Mouse (Mus musculus): Measurements from ENCODE around the gene Pim1. TPM values are rescaled to one million over a fixed set of nuclear protein-coding genes. Genes with fewer than 3 reads are reported as not detected.

The Pim1 gene
- total RNA-seq, 2 experiments from 2014 or later: 6.0 to 7.1 TPM

Other genes with a start within 250 kb of the Pim1 start
- 10 to 100 TPM; 16.7 to 19.0 TPM for gene Ppil1, start 226.6 kb upstream of the Pim1 start, total RNA-seq (2021)
- 10 to 100 TPM; 78.1 to 94.7 TPM for gene BC004004, start 222.0 kb upstream of the Pim1 start, total RNA-seq (2021)
- gene Pi16, start 173.1 kb upstream of the Pim1 start, total RNA-seq (2021): 1 to 10 TPM; 1.1 to 1.3 TPM
- 100 to 1,000 TPM; 492 to 581 TPM for gene Mtch1, start 142.8 kb upstream of the Pim1 start, total RNA-seq (2021)
- 1 to 10 TPM; 5.6 to 7.0 TPM for gene Fgd2, start 129.8 kb upstream of the Pim1 start, total RNA-seq (2021)
- gene Gm17657, start 58.9 kb downstream of the Pim1 start, total RNA-seq (2021): not detected
- gene Tbc1d22b, start 59.0 kb downstream of the Pim1 start, total RNA-seq (2021): 10 to 100 TPM; 43.2 to 45.2 TPM
- not detected for gene Tmem217, start 61.6 kb downstream of the Pim1 start, total RNA-seq (2021)
- gene Rnf8, start 124.0 kb downstream of the Pim1 start, total RNA-seq (2021): 10 to 100 TPM; 59.2 to 72.7 TPM
- gene Gm28043, start 124.1 kb downstream of the Pim1 start, total RNA-seq (2021): 1 to 10 TPM; 3.2 to 5.4 TPM
- 100 to 1,000 TPM; 112 to 125 TPM for gene Cmtr1, start 169.8 kb downstream of the Pim1 start, total RNA-seq (2021)
- 10 to 100 TPM; 15.3 to 22.4 TPM for gene Ccdc167, start 226.3 kb downstream of the Pim1 start, total RNA-seq (2021)